Mouse (Mus musculus) C2C12 (cell line): Measurements from ENCODE around the gene Pm20d1.

ENCODE experiments used
- CEBPB ChIP-seq: IDR thresholded peaks from one replicate; pipeline ENCODE4 v1.6.1; 2011; ENCODE audit warnings: low read depth, mild to moderate bottlenecking, control low read depth, moderate library complexity
- CTCF ChIP-seq: IDR thresholded peaks from one replicate; pipeline ENCODE4 v1.5.1; 2011; ENCODE audit not compliant: control insufficient read depth, insufficient read depth, insufficient read length
- MYOD1 ChIP-seq: IDR thresholded peaks from one replicate; pipeline ENCODE4 v1.6.1; 2011; ENCODE audit warnings: low read depth; ENCODE audit not compliant: control insufficient read depth, insufficient read length

DNA sequence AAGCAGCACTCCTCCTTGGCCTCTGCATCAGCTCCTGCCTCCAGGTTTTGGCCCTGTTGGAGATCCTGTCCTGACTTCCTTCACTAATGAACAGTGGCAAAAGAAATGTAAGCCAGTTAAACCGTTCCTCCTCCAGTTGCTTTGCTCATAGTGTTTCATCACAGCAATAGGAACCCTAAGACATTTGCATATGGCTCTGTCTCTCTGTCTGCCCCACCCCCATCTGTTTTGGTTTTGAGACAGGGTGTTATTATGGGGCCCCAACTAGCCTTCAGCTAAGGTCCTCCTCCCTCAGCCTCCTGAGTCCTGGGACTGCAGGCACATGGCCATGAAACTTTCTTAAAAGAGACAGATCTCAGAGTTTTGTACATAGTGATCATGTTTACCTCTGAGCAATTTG lies 2.8 kb downstream of the Pm20d1 start:
- no peak for TF ChIP-seq CTCF
- no peak for TF ChIP-seq CEBPB
- TF ChIP-seq MYOD1: no peak
